Mouse (Mus musculus): ENCODE data around the gene Cfap45. TPM values are rescaled to one million over a fixed set of nuclear protein-coding genes. Genes with fewer than 3 reads are reported as not detected.

The Cfap45 gene
- polyA plus RNA-seq, 1 experiment from 2014 or later = 3.6 TPM

DNA sequence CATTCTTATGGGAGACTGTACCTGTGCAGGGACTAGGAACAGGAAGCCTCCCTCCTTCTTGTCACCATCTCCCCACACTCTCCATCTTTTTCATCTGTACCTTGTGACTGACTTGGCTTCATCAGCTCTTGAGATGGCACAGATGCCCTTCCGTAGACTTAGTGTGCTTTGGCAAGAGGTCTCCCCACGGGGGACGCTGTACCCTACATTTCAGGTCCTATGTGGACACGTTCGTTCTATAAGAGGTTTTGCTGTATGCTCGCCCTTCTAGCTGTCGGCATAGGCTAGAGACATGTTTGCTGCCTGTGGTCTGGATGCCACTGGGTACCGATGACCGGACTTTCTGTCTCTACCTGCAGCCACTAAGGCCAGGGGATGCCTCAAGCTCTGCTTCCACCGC lies 6.8 kb downstream of the Cfap45 start:
- peaks cover 41% of the 10 kb centered on the region for H3K27me3 ChIP-seq (ENCODE audit: insufficient read depth, poor library complexity, severe bottlenecking)

GRCm38 (mm10) chr1:172528701-172529100 lies 8.1 kb downstream of the Cfap45 start:
- H3K27me3 ChIP-seq (ENCODE audit: insufficient read depth, poor library complexity, severe bottlenecking) = peaks cover 49% of the 10 kb centered on the region

More for the DNA sequence above, 6.8 kb downstream of the Cfap45 start:
- peaks cover 31% of the 10 kb centered on the region for H3K4me1 ChIP-seq (replicated peaks)
- H3K9me3 ChIP-seq = no peaks in the 10 kb centered on the region
- DNase-seq (ENCODE audit: low spot score) = no peak
- no peak overlapping the region for H3K4me3 ChIP-seq
- WGBS = 91% methylated on average over 10 of the region's 10 CpGs
- no peaks in the 10 kb centered on the region for H3K36me3 ChIP-seq
- no peak overlapping the region for H3K27ac ChIP-seq

DNA sequence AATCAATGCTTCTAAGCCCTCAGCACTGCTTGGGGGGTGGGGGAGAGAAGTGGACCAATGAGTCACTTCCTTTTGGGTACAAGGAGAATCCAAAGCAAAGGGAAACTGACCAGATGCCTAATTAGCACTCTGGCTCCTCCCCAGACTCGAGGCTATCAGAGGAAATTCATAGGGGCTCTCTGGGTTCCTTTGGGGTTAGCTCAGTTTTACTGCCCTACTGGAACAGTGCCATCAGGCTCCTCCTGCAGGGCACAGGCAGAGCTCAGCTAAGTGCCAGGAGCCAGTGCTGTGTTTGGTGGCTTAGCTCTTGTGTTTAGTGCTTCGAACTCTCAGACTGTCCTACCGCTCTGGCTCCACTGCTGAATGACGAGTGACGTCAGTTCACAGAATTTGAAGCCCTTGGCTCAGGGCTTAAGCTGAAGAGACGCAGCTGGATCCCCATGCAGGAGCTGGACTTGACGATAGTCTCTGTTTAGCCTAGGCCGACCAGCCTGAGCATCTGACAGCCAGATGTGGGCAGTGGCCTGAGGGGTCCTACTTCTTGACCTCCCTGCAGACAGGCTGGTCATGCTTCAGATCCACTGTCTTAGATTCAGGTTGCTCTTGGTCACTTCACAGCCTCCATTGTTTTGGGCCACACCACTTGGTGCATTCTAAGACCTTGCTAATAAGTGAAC lies 10.1 kb downstream of the Cfap45 start:
- H3K36me3 ChIP-seq = no peaks in the 10 kb centered on the region
- no peak overlapping the region for H3K27ac ChIP-seq
- H3K4me1 ChIP-seq (replicated peaks) = peaks cover 29% of the 10 kb centered on the region
- H3K27me3 ChIP-seq (ENCODE audit: insufficient read depth, poor library complexity, severe bottlenecking) = peaks cover 54% of the 10 kb centered on the region
- DNase-seq (ENCODE audit: low spot score) = peak; percentile 50
- no peak overlapping the region for H3K4me3 ChIP-seq
- H3K9me3 ChIP-seq = no peaks in the 10 kb centered on the region
- 36% methylated on average over 8 of the region's 8 CpGs for WGBS

More at GRCm38 (mm10) chr1:172528701-172529100, 8.1 kb downstream of the Cfap45 start:
- WGBS = 6% methylated on average over 7 of the region's 7 CpGs
- H3K36me3 ChIP-seq = no peaks in the 10 kb centered on the region
- peaks cover 38% of the 10 kb centered on the region for H3K4me1 ChIP-seq (replicated peaks)
- no peaks in the 10 kb centered on the region for H3K9me3 ChIP-seq
- no peak overlapping the region for H3K27ac ChIP-seq
- DNase-seq (ENCODE audit: low spot score) = peak; percentile 85
- H3K4me3 ChIP-seq = no peak overlapping the region

- Histone ChIP-seq H3K27me3 (ENCODE audit: insufficient read depth, poor library complexity, severe bottlenecking) (peaks cover 46% of the 10 kb centered on the region), H3K4me3 (peak overlapping the region; percentile 45), H3K36me3 (no peaks in the 10 kb centered on the region), H3K4me1 (replicated peaks) (peaks cover 25% of the 10 kb centered on the region), H3K27ac (peak overlapping the region; percentile 77), H3K9me3 (no peaks in the 10 kb centered on the region)
- whole genome bisulfite sequencing = 3% methylated on average over 13 of the region's 13 CpGs
- DNase-seq (ENCODE audit: low spot score) = peak; percentile 66
Measured at GRCm38 (mm10) chr1:172532551-172532950, 11.9 kb downstream of the Cfap45 start.

GRCm38 (mm10) chr1:172535116-172535515 lies 14.5 kb downstream of the Cfap45 start:
- Histone ChIP-seq H3K27ac (no peak overlapping the region), H3K27me3 (ENCODE audit: insufficient read depth, poor library complexity, severe bottlenecking) (peaks cover 43% of the 10 kb centered on the region), H3K4me3 (no peak overlapping the region), H3K36me3 (no peaks in the 10 kb centered on the region), H3K4me1 (replicated peaks) (peaks cover 28% of the 10 kb centered on the region), H3K9me3 (no peaks in the 10 kb centered on the region)
- 82% methylated on average over 16 of the region's 16 CpGs for WGBS
- DNase-seq (ENCODE audit: low spot score) = no peak

- no peak overlapping the region for H3K27ac ChIP-seq
- peaks cover 8% of the 10 kb centered on the region for H3K4me1 ChIP-seq (replicated peaks)
- no peak for DNase-seq (ENCODE audit: low spot score)
- H3K36me3 ChIP-seq = no peaks in the 10 kb centered on the region
- H3K9me3 ChIP-seq = no peaks in the 10 kb centered on the region
- 74% methylated on average over 6 of the region's 6 CpGs for WGBS
- peaks cover 25% of the 10 kb centered on the region for H3K27me3 ChIP-seq (ENCODE audit: insufficient read depth, poor library complexity, severe bottlenecking)
- no peak overlapping the region for H3K4me3 ChIP-seq
Measured at GRCm38 (mm10) chr1:172539827-172540226, 19.2 kb downstream of the Cfap45 start.

DNA sequence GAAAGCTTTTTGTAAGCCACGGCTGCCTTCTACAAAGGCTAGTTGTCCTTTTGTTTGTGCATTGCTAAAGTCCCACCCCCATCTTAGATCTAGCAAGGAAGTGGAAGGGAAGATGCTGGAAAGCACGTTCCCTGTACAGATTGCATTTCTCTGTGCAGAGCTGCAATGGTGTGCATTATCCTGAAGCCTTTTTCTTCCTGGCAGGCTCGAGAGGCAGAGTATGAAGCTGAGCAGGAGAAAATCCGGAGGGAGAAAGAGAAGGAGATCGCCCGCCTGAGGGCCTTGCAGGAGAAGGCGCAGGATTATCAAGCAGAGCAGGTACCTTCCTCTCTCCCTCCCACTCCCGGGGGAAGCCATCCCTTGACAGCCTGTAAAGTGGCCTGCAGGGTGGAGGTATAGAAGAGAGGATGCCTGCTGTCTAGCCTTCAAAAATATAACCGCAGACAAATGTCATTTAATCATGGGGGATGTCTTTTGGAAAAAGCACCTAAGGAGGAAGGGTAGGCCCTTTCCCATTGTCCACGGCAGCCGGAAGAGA lies 19.8 kb downstream of the Cfap45 start:
- 50% methylated on average over 11 of the region's 11 CpGs for WGBS
- Histone ChIP-seq H3K4me1 (replicated peaks) (peaks cover 8% of the 10 kb centered on the region; the same call in 1 of the 2 replicates), H3K4me3 (no peak overlapping the region), H3K27me3 (ENCODE audit: insufficient read depth, poor library complexity, severe bottlenecking) (peaks cover 25% of the 10 kb centered on the region), H3K27ac (peak overlapping the region; percentile 35; the same call in 1 of the 2 replicates), H3K36me3 (no peaks in the 10 kb centered on the region), H3K9me3 (no peaks in the 10 kb centered on the region)
- no peak for DNase-seq (ENCODE audit: low spot score)

GRCm38 (mm10) chr1:172546062-172546461 lies 25.5 kb downstream of the Cfap45 start:
- DNase-seq (ENCODE audit: low spot score) = no peak
- no peak overlapping the region for H3K27ac ChIP-seq
- H3K9me3 ChIP-seq = no peaks in the 10 kb centered on the region
- H3K4me3 ChIP-seq = no peak overlapping the region
- H3K4me1 ChIP-seq (replicated peaks) = peaks cover 30% of the 10 kb centered on the region
- H3K36me3 ChIP-seq = no peaks in the 10 kb centered on the region
- WGBS = 90% methylated on average over 4 of the region's 4 CpGs
- H3K27me3 ChIP-seq (ENCODE audit: insufficient read depth, poor library complexity, severe bottlenecking) = peaks cover 27% of the 10 kb centered on the region

GRCm38 (mm10) chr1:172548501-172548900 lies 27.9 kb downstream of the Cfap45 start:
- Histone ChIP-seq H3K9me3 (no peaks in the 10 kb centered on the region), H3K36me3 (no peaks in the 10 kb centered on the region), H3K27me3 (ENCODE audit: insufficient read depth, poor library complexity, severe bottlenecking) (peaks cover 36% of the 10 kb centered on the region), H3K4me3 (no peak overlapping the region), H3K27ac (no peak overlapping the region), H3K4me1 (replicated peaks) (peaks cover 46% of the 10 kb centered on the region)
- no peak for DNase-seq (ENCODE audit: low spot score)
- WGBS = 34% methylated on average over 7 of the region's 7 CpGs

GRCm38 (mm10) chr1:172549314-172549713 lies 28.7 kb downstream of the Cfap45 start:
- Histone ChIP-seq H3K4me3 (peak overlapping the region; percentile 53; the same call in 1 of the 2 replicates), H3K27ac (no peak overlapping the region), H3K27me3 (ENCODE audit: insufficient read depth, poor library complexity, severe bottlenecking) (peaks cover 39% of the 10 kb centered on the region), H3K36me3 (no peaks in the 10 kb centered on the region), H3K4me1 (replicated peaks) (peaks cover 46% of the 10 kb centered on the region), H3K9me3 (no peaks in the 10 kb centered on the region)
- DNase-seq (ENCODE audit: low spot score) = no peak
- WGBS = 14% methylated on average over 2 of the region's 2 CpGs

DNA sequence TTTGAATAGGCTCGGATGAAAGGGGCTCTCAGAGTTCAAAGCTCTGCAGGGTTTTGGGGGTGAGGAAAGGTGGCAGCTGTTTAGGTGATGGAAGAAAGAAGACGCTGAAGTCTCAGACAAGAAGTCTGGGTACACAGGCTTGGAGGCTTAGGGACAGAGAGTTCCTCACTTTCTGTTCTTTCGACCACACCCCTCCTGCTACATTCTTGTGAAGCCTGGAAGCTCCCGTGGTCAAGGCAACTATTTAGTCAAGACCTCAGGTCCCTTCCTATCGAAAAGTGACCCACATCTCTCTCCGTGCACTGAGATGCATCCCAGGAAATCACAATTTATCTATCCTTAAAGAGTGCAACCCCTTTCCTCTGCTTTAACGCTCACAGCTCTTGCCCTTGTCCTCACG lies 29.1 kb downstream of the Cfap45 start:
- no peak for DNase-seq (ENCODE audit: low spot score)
- WGBS = 4% methylated on average over 8 of the region's 8 CpGs
- peak overlapping the region; percentile 75 for H3K27ac ChIP-seq

GRCm38 (mm10) chr1:172550551-172550951 lies 29.9 kb downstream of the Cfap45 start:
- Histone ChIP-seq H3K4me3 (peak overlapping the region; percentile 53), H3K36me3 (no peaks in the 10 kb centered on the region), H3K27me3 (ENCODE audit: insufficient read depth, poor library complexity, severe bottlenecking) (peaks cover 41% of the 10 kb centered on the region), H3K4me1 (replicated peaks) (peaks cover 46% of the 10 kb centered on the region), H3K27ac (peak overlapping the region; percentile 75), H3K9me3 (no peaks in the 10 kb centered on the region)
- peak; percentile 58 for DNase-seq (ENCODE audit: low spot score)
- WGBS = 1% methylated on average over 8 of the region's 8 CpGs

More for the DNA sequence above, 29.1 kb downstream of the Cfap45 start:
- H3K9me3 ChIP-seq = no peaks in the 10 kb centered on the region
- H3K4me1 ChIP-seq (replicated peaks) = peaks cover 46% of the 10 kb centered on the region
- H3K4me3 ChIP-seq = peak overlapping the region; percentile 53
- H3K27me3 ChIP-seq (ENCODE audit: insufficient read depth, poor library complexity, severe bottlenecking) = peaks cover 39% of the 10 kb centered on the region
- H3K36me3 ChIP-seq = no peaks in the 10 kb centered on the region

- H3K27ac ChIP-seq = peak overlapping the region; percentile 75
- no peaks in the 10 kb centered on the region for H3K36me3 ChIP-seq
- H3K4me1 ChIP-seq (replicated peaks) = peaks cover 45% of the 10 kb centered on the region
- H3K9me3 ChIP-seq = no peaks in the 10 kb centered on the region
- 60% methylated on average over 7 of the region's 7 CpGs for WGBS
- H3K27me3 ChIP-seq (ENCODE audit: insufficient read depth, poor library complexity, severe bottlenecking) = peaks cover 46% of the 10 kb centered on the region
- peak overlapping the region; percentile 53 for H3K4me3 ChIP-seq
- no peak for DNase-seq (ENCODE audit: low spot score)
Measured at GRCm38 (mm10) chr1:172551009-172551408, 30.4 kb downstream of the Cfap45 start.
